In the genomic region with DNA sequence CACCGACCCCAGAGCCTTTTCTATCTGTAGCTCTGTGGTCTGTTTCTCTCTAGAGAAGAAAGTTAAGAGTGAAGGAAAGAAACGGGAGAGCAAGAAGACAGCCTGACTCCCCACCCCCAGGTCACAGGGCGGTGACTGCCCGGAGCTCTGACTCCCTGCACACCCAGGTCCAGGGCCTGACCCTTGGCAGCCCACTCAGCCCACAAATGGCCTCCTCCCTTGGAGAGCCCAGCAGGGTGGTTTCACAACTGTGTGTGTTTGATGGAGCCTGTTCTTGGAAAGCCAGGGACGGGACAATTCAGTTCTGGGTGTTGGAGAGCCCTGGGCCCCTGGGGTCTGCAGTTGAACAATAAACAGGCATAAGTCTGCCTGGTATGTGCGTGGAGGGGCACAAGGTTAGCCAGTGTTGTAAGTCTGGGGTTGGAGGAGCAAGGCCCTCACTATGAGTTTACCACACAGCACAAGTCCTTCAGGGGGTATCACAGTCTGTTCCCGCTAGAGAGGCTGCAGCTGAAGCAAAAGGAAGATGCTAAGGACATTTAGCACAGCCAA, we compare ENCODE assay signal across 24 mouse cellular contexts. TPM values are rescaled to one million over a fixed set of nuclear protein-coding genes. Genes with fewer than 3 reads are reported as not detected.
A peak's percentile ranks its signal among the peaks of the same experiment; 100 is the strongest.
DNase-seq lines count a peak whose midpoint lies in the region; ATAC-seq lines count a peak whose summit lies in the region.
"Had no signal": no experiment of that assay in that cellular context is flagged by ENCODE, and none has a peak within 500 bp of the region (broad histone marks: within the 10 kb centered on the region; RNA-seq: fewer than 3 reads in every experiment).

No protein-coding gene starts in this region.

- H3K4me3 ChIP-seq in liver, embryonic 16.5 days (ENCODE audit: low read depth, low read length) = no peak overlapping the region
- H3K4me3 ChIP-seq in liver, embryonic 12.5 days = no peak overlapping the region
- H3K4me3 ChIP-seq: forebrain, embryonic 10.5 days; heart, embryonic 12.5 days; hindbrain, embryonic 10.5 days; intestine, embryonic 15.5 days; layer of hippocampus, adult 2 months; limb, embryonic 12.5 days; liver, embryonic 15.5 days had no signal

- H3K9me3 ChIP-seq in liver, embryonic 16.5 days (replicated peaks; ENCODE audit: control insufficient read depth, low read length) = no peaks in the 10 kb centered on the region
- H3K9me3 ChIP-seq in liver, embryonic 12.5 days (replicated peaks) = 0 out of 2 replicates have a peak, but pooled peaks cover under 1% of the 10 kb centered on the region
- H3K9me3 ChIP-seq: heart, embryonic 12.5 days; intestine, embryonic 15.5 days; liver, embryonic 15.5 days had no signal

- H3K4me1 ChIP-seq in liver, embryonic 16.5 days (ENCODE audit: control insufficient read depth, low read depth, low read length) = peaks cover 4% of the 10 kb centered on the region
- peaks cover 18% of the 10 kb centered on the region for H3K4me1 ChIP-seq in liver, embryonic 12.5 days

- no peak overlapping the region for H3K27ac ChIP-seq in liver, embryonic 16.5 days (ENCODE audit: low read length)
- H3K27ac ChIP-seq in liver, embryonic 12.5 days = no peak overlapping the region
- H3K27ac ChIP-seq: intestine, embryonic 15.5 days; layer of hippocampus, adult 2 months; limb, embryonic 12.5 days; liver, embryonic 15.5 days had no signal

- H3K9ac ChIP-seq in liver, embryonic 16.5 days (ENCODE audit: low read depth, low read length) = no peak overlapping the region
- H3K9ac ChIP-seq in liver, embryonic 12.5 days = no peak overlapping the region
- H3K9ac ChIP-seq: heart, embryonic 12.5 days; intestine, embryonic 15.5 days; limb, embryonic 12.5 days; liver, embryonic 15.5 days had no signal

- 46% methylated on average over 7 of the region's 7 CpGs for WGBS in liver, embryonic 16.5 days (ENCODE audit: insufficient replicate concordance)
- 57% methylated on average over 7 of the region's 7 CpGs for WGBS in liver, embryonic 12.5 days (ENCODE audit: insufficient replicate concordance)

- H3K36me3 ChIP-seq in liver, embryonic 16.5 days (ENCODE audit: control insufficient read depth, insufficient read depth) = no peaks in the 10 kb centered on the region
- H3K36me3 ChIP-seq in liver, embryonic 12.5 days = no peaks in the 10 kb centered on the region
- H3K36me3 ChIP-seq: forebrain, embryonic 10.5 days; heart, embryonic 12.5 days; hindbrain, embryonic 10.5 days; intestine, embryonic 15.5 days; limb, embryonic 12.5 days; liver, embryonic 15.5 days had no signal

- peak; percentile 35 for DNase-seq in adrenal gland, postnatal 14 days
- no peak for DNase-seq in adrenal gland, postnatal 25 days
- peak; percentile 34 for DNase-seq in urinary bladder, postnatal 14 days (ENCODE audit: low spot score)
- no peak for DNase-seq in urinary bladder, postnatal 25 days (ENCODE audit: low spot score)
- no peak for DNase-seq in cerebellum, postnatal 10 days
- DNase-seq: cerebellum, adult 11 months; cerebellum, postnatal 14 days; heart, postnatal 10 days; kidney, adult 9 months; kidney, postnatal 25 days; right cerebral cortex, postnatal 14 days had no signal

- H3K4me2 ChIP-seq in liver, embryonic 16.5 days (ENCODE audit: low read depth, low read length) = no peak overlapping the region
- no peak overlapping the region for H3K4me2 ChIP-seq in liver, embryonic 12.5 days
- H3K4me2 ChIP-seq: heart, embryonic 12.5 days; intestine, embryonic 15.5 days; limb, embryonic 12.5 days; liver, embryonic 15.5 days; midbrain, embryonic 11.5 days had no signal

- no peaks in the 10 kb centered on the region for H3K27me3 ChIP-seq in liver, embryonic 16.5 days (ENCODE audit: control insufficient read depth, insufficient read depth, low read depth, low read length)
- H3K27me3 ChIP-seq in liver, embryonic 12.5 days (replicated peaks) = no peaks in the 10 kb centered on the region; the same call in 1 of the 2 replicates
- H3K27me3 ChIP-seq: intestine, embryonic 15.5 days; limb, embryonic 12.5 days; liver, embryonic 15.5 days had no signal

- ATAC-seq in liver, embryonic 16.5 days (ENCODE audit: low read depth) = peak; percentile 62
- no peak for ATAC-seq in liver, embryonic 12.5 days
- ATAC-seq: CD4-positive, CD25-positive, alpha-beta regulatory T cell, adult 4 months; forebrain, embryonic 16.5 days; hindbrain, embryonic 16.5 days; intestine, embryonic 15.5 days had no signal

RNA-seq across cellular contexts. Expression of gene Vegfa, which starts 21.2 kb away (rescaled TPM):
- total RNA-seq in adrenal gland, postnatal 14 days (2021) = 422 and 438 TPM in 2 replicates
- total RNA-seq in adrenal gland, postnatal 25 days (2021) = 429 and 459 TPM in 2 replicates
- 1.1 and 1.2 TPM in 2 replicates for polyA plus RNA-seq in liver, embryonic 16.5 days (2015; fragmentation: Nextera tagmentation; extraction: Ambion mirVana)
- 3.0 and 3.2 TPM in 2 replicates for polyA plus RNA-seq in liver, embryonic 12.5 days (2016; fragmentation: Nextera tagmentation; extraction: Ambion mirVana)
- polyA plus RNA-seq: CD4-positive, CD25-positive, alpha-beta regulatory T cell, adult 4 months had no signal

RNA-seq across cellular contexts. Expression of gene Mrps18a, which starts 57.4 kb away (rescaled TPM):
- total RNA-seq in adrenal gland, postnatal 14 days (2021) = 107 and 111 TPM in 2 replicates
- 107 and 108 TPM in 2 replicates for total RNA-seq in adrenal gland, postnatal 25 days (2021)
- 59.7 and 62.6 TPM in 2 replicates for polyA plus RNA-seq in liver, embryonic 16.5 days (2015; fragmentation: Nextera tagmentation; extraction: Ambion mirVana)
- 107 and 110 TPM in 2 replicates for polyA plus RNA-seq in liver, embryonic 12.5 days (2016; fragmentation: Nextera tagmentation; extraction: Ambion mirVana)

Comparison
In these comparisons a context has a peak if more than half of its experiments do, and no peak if none do; other contexts are left out.
1. DNase-seq: peak in adrenal gland, postnatal 14 days (single experiment) and urinary bladder, postnatal 14 days (single experiment); none in adrenal gland, postnatal 25 days (single experiment), urinary bladder, postnatal 25 days (single experiment) and cerebellum, postnatal 10 days (0 of 2).